Mouse (Mus musculus) liver, embryonic 14.5 days (tissue): ENCODE results near the gene Nol3.
A peak's percentile ranks its signal among the peaks of the same experiment; 100 is the strongest.

Source experiments
- CTCF ChIP-seq: IDR thresholded peaks from 2 replicates; pipeline ENCODE4 v1.5.1; 2016; ENCODE audit warnings: antibody characterized with exemption, low read depth, control low read depth
- EP300 ChIP-seq: IDR thresholded peaks from 2 replicates; pipeline ENCODE4 v1.6.1; 2016; ENCODE audit warnings: antibody characterized with exemption, low read depth

GRCm38 (mm10) chr8:105306146-105306691 is 30.3 kb downstream of the Nol3 start:
- TF ChIP-seq CTCF: peak; percentile 13; the same call in 1 of the 2 replicates
- no peak for TF ChIP-seq EP300
